Mouse (Mus musculus) adrenal gland, postnatal 4 days (tissue): ENCODE measurements around the gene Cpt1c. TPM values are rescaled to one million over a fixed set of nuclear protein-coding genes. Genes with fewer than 3 reads are reported as not detected.
"Not testable (repeated sequence)": the region's sequence is repeated elsewhere in the genome, so short reads cannot be mapped to it uniquely, and the experiment has no call there.

Source experiments
- DNase-seq, 2 experiments: peaks; one replicate each; pipeline ENCODE4 v3.0.0; 2021 to 2022; ENCODE audit warnings: low spot score in 2 of 2, mixed read lengths in 2 of 2
- long read RNA-seq, 2 experiments: library from polyadenylated mRNA; stranded (forward); transcript quantifications; one replicate each; pipeline ENCODE4 v2.0.0; 2021
- total RNA-seq, 2 experiments: library from RNA; stranded (reverse); gene quantifications; 2 replicates each; pipeline ENCODE4 v1.2.3; 2021

Cpt1c gene
- total RNA-seq, result 10 to 100 TPM; 28.0 to 31.1 TPM
- long read RNA-seq, experiment 1, transcript Cpt1c-201 (19 exons, 2,793 nt), result major isoform, 5 of 40 reads
- long read RNA-seq, experiment 1, partial matches to known transcripts, result 16 of 40 reads
- long read RNA-seq, experiment 1, other reads (novel, unspliced or antisense), result 19 of 40 reads
- long read RNA-seq, experiment 2, transcript Cpt1c-201 (19 exons, 2,793 nt), result major isoform, 6 of 42 reads
- long read RNA-seq, experiment 2, partial matches to known transcripts, result 25 of 42 reads
- long read RNA-seq, experiment 2, other reads (novel, unspliced or antisense), result 10 of 42 reads

DNA sequence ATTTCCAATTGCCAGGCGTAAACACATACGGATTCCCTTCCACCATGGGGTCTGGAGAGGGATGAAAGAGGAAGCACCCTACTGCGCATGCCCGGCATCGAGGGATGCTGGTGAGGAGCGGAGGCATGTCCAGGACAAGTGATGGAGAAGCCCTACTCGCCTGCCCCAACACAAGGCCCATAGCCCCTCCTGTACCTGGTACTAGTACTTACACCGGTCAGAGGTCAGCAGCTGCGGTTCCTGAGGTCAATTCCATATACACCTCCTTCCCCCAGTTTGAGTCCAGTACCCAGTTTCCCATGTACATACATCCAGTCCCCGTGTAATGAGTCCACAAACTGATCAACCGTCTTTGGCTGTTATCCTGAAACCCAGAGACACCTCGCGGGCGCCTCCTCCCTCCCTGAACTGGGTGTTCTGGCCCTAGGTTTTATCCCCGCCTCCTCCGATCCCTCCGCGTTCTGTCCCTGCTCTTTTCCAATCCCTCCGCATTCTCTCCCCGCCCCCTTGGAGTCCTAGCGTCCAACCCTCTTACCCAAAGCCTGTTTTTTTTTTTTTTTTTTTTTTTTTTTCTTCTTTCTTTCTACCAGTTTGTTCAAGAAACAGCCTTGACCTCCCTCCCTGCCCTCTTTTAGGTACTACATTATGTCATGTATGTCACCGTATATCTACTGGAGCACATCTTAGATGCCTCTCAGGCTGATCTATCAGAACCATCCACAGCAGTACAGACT, at the start of gene Cpt1c:
TSS of gene Cpt1c (minus strand) at position 469 of the 734 bp plus-strand sequence.
- peak; percentile 47 to 59 for DNase-seq

DNA sequence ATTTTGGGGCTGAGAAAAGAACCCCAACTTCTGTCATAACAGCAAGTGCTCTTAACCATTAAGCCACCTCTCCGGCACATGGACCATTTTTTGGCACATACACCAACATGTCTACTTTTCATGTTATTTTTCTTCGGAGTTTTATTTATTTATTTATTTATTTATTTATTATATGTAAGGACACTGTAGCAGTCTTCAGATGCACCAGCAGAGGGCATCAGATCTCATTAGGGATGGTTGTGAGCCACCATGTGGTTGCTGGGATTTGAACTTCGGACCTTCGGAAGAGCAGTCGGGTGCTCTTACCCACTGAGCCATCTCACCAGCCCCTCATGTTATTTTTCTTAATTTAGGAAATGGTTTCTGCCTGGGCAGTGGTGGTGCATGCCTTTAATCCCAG, 49.1 kb upstream of the Cpt1c start:
- DNase-seq, result not testable (repeated sequence)

DNA sequence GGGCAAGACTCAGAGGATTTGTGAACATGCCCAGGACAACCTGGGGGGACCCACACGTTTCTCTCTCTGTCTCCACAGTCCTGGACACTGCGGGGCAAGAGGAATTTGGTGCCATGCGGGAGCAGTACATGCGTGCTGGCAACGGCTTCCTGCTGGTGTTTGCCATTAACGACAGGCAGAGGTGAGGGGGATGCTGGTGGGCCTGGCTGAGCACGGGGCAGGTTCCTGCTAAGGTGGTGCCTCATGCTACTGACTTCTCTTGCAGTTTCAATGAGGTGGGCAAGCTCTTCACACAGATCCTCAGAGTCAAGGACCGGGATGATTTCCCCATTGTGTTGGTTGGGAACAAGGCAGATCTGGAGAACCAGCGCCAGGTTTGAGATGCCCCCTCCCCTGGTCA, 45.6 kb upstream of the Cpt1c start:
- no peak for DNase-seq

DNA sequence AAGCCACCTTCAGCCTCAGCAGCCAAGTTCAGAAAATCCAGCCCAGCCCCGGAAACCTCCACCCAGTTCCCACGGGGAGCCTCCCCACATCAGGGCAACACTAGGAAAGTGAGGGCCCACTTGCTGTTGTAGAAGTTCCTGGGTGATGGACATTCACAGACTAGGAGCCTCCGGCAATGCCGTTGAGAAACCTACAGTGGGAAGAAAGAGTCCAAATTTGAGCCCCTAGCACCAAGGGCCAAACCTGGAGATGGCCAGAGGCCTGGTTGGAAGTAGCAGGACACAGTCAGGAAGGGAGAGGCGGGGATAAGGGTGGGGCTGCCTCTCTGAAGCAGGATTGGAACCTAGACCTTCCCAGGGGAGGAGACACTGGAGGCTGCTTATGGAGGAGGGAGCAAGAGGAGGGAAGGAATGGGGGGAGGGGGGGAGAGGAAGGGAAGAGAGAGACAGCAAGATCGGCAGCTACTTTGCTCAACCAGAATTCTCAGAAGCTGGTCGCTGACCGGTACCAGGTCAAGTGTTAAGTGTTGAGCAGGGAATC, 44.5 kb upstream of the Cpt1c start:
- no peak for DNase-seq

DNA sequence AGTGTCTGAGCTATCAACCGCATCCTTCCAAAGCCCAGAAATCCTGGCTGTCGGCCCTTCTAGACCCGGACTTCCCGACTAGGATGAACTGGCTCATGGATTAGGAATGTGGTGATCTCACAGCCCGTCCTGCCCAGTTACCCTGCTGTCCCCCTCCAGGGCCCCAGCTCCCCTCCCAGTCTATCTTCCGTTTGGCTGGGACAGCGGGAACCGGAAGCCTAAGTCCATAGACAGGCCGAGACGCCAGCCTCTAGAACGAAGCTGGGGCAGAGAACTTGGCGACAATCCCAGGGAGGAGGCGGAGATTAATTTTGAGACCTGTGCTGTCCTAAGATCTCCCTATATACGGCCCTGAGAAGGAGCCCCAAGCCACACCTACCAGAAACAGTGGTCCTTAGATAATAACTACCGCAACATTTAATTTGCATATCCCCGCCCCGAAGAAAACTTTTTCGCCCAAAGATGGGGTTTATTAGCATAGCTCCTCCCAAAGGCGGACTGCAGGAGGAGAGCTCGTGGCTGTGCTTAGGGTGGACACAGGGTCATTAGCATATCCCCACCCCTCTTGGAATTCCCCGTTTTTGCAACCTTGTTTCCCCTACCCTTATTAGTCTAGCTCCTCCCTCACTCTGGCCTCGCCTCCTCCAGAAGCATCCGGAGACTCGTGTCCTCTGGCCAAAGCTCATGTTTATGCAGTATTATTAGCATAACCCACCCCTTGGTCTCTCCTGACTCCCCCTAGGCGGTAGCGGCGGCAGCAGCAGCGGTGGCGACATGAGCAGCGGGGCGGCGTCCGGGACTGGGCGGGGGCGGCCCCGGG, 42.8 kb upstream of the Cpt1c start, which contains the start of gene Rras:
TSS of gene Rras (plus strand) at position 720 of the 820 bp plus-strand sequence.
- peak; percentile 59 to 80 for DNase-seq

DNA sequence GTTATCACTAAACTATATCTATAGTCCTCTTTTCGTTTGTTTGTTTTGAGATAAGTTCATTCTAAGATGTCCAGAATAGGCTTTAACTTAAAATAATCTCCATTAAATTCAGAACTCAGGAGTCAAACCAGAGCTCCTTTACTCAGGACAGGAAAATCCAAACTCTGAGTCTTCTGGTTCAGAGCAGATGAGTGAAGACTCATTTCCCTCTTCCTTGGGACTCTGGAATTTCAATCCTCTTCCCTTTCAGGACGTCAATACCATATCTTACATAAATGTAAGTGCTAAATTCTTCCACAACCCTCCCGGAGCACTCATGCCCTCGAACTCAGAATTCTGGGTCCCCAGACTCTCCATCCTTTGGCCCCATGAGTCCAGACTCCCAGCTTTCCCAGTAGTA, 42.1 kb upstream of the Cpt1c start:
- DNase-seq, result no peak

DNA sequence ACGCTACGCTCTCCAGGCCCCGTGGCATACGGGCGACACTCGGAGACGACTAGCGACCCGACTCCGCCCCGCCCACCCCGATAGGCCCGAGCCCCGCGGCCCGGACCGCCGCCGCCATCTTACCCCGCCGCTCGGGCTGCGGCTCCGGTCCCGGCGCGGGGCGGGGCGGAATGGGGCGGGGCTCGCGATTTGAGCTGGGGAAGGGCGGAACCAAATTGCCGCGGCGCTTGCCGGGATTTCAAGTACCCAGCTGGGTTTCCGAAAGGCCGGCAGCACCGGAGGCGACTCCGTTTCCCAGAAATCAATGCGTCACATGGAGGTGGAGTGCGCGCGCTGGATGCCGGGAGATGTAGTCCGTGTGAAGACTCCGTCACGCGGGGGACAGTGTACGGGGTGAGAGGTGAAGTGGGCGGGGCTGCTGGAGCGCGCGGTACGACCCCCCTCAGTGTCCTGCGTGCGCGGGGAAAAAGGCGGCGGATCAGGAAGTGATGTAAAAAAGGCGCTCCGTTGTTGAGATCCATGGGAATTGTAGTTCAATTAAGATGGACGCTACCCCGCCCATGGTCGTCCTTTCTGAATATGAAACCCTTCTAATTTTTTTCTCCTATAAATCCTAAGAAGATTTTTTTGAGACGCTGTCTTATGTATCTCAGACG, 41.4 kb upstream of the Cpt1c start, which contains the start of gene Scaf1:
TSS of gene Scaf1 (minus strand) at position 407 of the 656 bp plus-strand sequence.
- peak; percentile 92 to 96 for DNase-seq

DNA sequence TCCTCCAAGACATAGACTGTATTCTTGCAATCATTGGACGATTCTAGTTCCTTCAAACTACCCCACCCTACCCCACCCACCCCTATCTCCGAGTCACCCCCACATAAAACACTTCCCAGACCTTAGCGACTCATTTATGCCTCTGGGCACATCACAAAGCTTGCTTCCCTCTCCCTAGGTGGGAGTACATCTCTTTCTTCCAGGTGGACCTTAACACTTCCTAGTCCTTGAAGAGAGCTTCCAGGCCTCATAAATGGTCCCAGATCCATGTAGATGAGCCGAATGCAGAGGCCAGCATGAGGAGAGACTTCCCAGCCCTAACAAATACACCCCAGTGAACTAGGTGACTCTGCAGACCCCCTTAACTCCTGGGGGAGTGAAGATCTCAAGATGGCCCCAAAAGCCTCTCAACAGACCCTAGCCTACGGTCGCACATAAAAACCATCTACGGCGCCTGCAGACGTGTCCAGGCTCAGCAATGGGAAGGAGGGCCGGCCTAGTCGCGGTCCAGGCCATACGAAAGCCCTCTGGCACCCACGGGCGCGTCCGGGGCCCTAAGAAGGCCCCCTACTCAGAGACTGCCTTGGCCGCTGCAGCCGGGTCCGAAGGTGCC, 40.8 kb upstream of the Cpt1c start:
- no peak for DNase-seq

DNA sequence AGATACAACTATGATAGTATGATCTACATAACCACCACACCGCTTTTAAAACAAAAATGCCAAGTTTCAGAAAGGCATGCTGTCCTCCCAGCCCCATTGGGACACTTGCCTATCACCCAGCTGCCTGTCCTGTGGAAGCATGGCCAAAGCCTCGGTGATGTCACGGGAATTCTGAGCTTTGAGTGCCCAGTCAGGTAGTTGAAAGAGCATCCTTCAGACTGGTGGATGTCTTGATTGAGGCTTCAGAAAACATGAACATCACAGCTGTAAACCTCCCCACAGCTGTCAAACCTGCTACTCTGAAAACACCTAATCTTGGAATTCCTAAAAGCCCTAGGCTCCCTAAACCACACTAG, 39.4 kb upstream of the Cpt1c start:
- DNase-seq, result no peak

DNA sequence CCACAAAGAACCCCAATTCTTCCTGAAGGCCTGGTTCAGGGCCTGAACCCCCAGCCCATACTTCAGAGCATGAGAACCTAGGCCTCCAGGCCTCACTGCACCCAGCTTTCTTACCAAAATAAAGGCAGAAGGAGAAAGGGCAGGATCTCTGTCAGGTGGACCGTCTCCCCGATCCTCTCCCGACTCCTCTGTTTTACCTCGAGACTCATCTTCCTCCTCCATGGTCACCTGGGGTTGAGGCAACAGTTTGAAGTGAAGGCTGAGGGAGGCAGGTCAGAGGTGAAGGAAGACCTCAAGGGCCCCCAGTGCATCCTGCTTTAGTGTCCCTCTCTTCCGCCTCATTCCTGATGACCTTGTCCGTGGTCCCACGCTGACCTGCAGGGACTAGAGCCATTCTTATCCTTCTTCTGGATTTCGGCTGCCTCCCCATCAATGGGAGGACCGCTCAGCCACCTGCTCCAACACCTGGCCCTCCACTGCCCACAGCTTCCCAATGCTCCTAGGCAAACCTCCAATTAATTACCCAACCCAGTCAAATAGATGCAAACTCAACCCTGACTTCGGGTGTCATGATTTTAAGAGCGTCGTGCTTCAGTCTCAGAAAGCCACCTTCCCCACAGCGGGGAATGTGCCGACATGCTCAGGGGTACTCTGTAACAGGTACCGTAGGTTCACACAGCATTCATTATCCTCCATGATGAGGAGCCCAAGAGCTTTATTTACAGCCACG, 38.9 kb upstream of the Cpt1c start:
- no peak for DNase-seq

DNA sequence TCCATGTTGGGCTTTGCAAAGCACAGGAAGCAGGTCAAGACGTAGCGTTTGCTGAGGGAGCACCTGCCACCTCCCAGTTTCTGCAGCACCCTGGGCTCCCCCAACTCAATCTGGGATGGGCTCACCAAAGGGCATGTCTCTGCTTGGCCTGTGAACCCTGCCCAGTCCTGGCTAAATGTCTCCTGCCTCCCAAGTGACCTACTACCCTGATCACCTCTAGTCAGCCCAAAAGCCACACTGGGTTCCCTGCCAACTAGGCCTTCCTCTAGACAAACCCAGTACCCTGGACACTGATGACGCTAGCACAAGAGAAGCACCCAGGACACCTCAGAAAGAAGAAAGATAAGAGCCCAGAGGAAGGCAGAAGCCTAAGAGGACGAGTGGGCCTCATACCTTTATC, 38.2 kb upstream of the Cpt1c start:
- no peak for DNase-seq

DNA sequence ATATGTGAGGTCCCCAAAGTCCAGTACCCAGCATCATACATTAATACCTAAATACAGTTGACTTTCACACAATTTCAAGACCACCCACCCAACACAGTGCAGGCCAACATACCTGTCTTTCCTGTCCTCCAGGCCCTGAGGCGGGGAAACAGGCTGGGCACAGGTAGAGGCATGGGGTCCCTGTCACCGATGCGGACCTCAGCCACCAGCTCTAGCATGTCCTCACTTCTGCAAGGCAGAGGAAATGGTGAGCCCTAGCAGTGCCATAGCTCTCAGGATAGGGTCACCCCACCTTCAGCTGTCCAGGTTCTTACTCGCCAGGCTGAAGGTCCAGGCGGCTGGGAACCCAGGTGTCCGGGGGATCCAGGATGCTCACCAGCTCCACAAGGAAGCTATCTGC, 37.4 kb upstream of the Cpt1c start:
- no peak for DNase-seq

DNA sequence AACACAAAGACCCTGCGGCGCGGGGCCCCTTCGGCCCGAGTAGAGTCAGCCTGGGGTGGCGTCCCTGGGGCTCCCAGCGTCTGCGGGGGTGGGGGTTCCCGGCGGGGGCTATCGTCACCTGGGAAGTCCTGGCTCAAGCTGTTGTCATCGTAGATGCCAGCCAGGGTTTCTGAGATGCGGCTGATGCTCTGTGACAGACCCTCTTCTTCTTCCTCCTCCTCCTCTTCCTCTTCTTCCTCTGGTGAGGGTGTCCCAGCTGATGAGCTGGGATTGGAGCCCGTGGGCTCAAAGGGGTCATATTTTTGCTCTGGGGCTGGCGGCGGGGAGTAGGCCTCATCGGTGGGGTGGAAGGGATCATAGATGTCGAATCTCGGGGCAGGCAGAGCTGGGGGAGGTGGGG, 33.8 kb upstream of the Cpt1c start:
- DNase-seq, result no peak

DNA sequence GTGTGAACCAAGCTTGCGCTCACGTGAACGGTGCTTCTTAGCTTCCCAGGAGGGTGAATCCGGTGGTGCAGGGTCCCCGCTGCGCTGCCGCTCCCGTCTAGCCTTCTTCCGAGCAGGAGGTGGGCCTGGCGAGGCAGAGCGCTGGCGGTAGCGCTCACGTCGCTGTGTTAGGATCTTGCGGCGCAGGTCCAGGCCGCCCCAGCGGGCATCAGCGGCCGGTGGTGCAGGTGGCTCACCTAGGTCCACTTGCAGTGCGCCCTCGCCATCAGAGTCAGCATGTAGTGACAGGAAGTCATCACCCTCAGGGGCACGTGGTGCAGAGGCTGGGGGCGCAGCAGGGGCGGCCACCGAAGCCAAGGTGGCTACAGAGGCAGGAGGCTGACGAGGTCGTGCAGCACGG, 33.2 kb upstream of the Cpt1c start:
- no peak for DNase-seq

DNA sequence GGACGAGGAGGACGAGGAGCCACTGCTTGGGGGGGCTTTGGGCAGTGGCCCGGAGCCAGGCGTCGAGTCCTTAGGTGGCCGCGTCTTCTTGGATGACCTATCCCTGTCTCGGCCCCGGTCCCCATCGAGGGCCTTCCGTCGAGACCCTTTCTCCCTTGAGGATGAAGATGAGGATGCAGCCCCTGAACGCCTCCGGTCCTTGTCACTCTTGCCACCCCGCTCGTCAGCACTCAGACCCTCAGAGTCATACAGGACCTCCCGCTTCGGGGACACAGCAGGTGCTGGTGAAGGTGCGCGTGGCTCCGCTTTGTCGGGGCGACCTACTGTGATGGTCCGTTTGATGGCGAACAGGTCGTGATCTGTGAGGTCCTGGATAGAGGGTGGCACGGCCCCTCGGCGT, 32.5 kb upstream of the Cpt1c start:
- no peak for DNase-seq

DNA sequence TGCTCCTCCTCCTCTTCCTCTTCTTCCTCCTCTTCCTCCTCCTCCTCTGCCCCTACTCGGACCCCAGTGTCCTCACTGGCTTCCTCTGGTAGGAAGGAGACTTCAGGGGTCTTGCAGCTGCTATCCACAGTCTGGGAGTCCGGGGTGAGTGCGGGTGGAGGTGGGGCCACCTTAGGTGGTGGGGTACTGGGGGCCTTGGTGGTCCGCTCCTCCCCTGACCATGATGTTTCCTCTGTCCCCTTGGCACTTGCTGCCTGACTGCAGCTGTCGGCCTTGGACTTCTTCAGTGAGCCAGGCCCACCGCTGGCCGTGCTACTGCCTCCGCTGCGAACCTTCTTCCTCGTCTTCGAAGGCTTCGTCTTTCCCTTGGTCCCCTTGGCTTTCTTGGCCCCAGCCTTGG, 31.9 kb upstream of the Cpt1c start:
- no peak for DNase-seq

DNA sequence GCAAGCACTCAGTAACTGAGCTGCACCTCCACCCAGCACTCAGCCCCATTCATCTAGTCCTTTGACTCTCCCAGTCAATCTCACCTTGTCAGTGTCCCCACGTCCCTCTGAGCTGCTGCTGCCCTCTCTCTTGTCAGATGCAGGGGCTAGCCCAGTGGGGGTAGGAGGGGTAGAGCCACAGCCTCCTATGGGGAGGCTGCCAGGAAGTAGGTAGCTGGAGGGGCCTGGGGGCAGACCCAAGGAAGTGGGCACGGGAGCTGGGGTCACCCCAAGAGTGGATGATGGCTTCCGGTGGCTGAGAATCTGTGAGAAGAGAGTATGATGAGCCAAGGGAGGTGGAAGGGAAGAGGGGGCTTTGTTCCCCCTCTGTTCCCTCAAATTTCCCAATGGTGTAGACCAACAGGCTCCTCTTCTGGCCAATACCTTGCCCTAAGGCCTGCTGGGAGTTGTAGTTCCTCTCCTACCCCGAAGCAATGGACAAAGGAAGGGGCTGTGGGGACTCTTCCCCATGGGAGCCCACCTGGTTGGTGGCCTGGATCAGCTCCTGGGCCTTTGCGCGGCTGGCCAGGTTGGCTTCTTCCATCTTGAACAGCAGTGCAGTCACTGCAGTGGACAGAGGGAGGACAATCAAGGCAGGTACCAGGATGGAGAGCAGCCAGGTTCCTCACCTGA, 30.8 kb upstream of the Cpt1c start:
- DNase-seq, result no peak

DNA sequence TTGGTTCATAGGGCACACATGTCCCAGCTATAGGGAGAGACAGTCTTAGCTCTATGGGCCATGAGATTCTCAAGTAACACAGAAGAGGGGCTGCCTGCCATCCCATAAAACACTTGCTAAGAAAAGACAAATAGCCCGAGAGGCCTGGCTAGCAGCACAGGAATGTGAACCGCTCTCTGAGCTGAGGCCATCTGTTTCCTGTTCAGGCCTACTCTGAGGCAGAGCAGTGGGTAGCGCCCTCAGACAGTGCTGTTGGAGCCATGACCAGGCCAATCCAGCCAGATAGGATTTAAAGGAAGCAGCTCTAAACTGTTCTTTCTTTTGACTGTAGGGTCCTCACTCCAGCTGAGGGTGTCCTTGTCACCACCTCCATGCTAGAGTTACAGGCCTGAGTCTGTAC, 29.9 kb upstream of the Cpt1c start:
- DNase-seq, result no peak

DNA sequence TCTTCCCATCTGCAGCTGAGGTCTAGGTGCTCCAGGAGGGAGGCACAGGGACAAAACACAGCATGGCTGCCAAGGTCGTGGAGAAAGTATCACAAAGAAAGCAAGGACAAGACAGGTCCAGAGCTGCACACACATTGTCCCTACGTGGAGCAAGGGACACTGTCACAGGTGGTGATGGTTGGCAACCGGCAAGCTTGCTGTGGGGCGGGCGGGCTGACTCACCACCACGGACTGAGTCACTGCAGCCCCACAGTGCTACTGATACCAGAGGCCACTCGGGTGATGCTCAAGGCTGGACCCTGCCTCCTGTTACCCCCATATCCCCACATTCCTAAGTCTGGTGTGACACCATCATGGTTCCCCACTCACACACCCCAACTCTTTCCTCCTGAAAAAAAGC, 27.8 kb upstream of the Cpt1c start:
- DNase-seq, result no peak
